Mouse (Mus musculus): ENCODE measurements around the gene Ifitm5.

GRCm38 (mm10) chr7:140953800-140954732 lies 4.0 kb upstream of the Ifitm5 start:
- TF ChIP-seq CTCF (IDR thresholded peaks at IDR 0.05; ENCODE audit: low read depth) (no peak), EP300 (IDR thresholded peaks at IDR 0.05; ENCODE audit: low read depth) (peak; percentile 33; the same call in 1 of the 2 replicates)
